Mouse (Mus musculus) embryo, embryonic 11.5 days (tissue): Measurements from ENCODE around the gene Dlg1.

Source experiments
- DNase-seq: peaks from one replicate; pipeline ENCODE4 v3.0.0-alpha.2; 2012; ENCODE audit warnings: low read depth, low spot score

Dlg1 gene

GRCm38 (mm10) chr16:31905331-31905730, 242.1 kb downstream of the Dlg1 start:
- DNase-seq: no peak

GRCm38 (mm10) chr16:31905891-31906825, 242.9 kb downstream of the Dlg1 start:
- DNase-seq: no peak

GRCm38 (mm10) chr16:31906896-31907295, 243.7 kb downstream of the Dlg1 start:
- DNase-seq: no peak

GRCm38 (mm10) chr16:31908959-31909358, 245.7 kb downstream of the Dlg1 start:
- no peak for DNase-seq

GRCm38 (mm10) chr16:31910281-31910847, 247.1 kb downstream of the Dlg1 start:
- DNase-seq: no peak

GRCm38 (mm10) chr16:31917776-31918175, 254.5 kb downstream of the Dlg1 start:
- DNase-seq: no peak

- peak; percentile 82 for DNase-seq
Measured at GRCm38 (mm10) chr16:31918248-31918724, 255.0 kb downstream of the Dlg1 start.

- no peak for DNase-seq
Measured at GRCm38 (mm10) chr16:31924368-31924767, 261.1 kb downstream of the Dlg1 start.
